Mouse (Mus musculus) ZHBTc4 (cell line): ENCODE results near the gene Mrps27.

Experiments
- DNase-seq: peaks from one replicate; pipeline ENCODE4 v3.0.0-alpha.2; 2011; ENCODE audit warnings: low read depth, low spot score

The Mrps27 gene

GRCm38 (mm10) chr13:99351596-99351995, 7.0 kb downstream of the Mrps27 start:
- no peak for DNase-seq

- DNase-seq, result peak; percentile 99
Observed at GRCm38 (mm10) chr13:99352758-99353489, 8.3 kb downstream of the Mrps27 start.

GRCm38 (mm10) chr13:99353490-99353851, 8.9 kb downstream of the Mrps27 start:
- DNase-seq, result no peak

- no peak for DNase-seq
Observed at GRCm38 (mm10) chr13:99355072-99355471, 10.5 kb downstream of the Mrps27 start.

GRCm38 (mm10) chr13:99355861-99356260, 11.3 kb downstream of the Mrps27 start:
- no peak for DNase-seq

GRCm38 (mm10) chr13:99356428-99357265, 12.1 kb downstream of the Mrps27 start:
- DNase-seq, result peak; percentile 92

- DNase-seq, result no peak
Observed at GRCm38 (mm10) chr13:99358921-99359320, 14.3 kb downstream of the Mrps27 start.

GRCm38 (mm10) chr13:99363866-99364265, 19.3 kb downstream of the Mrps27 start:
- DNase-seq, result no peak

GRCm38 (mm10) chr13:99366422-99367175, 22.0 kb downstream of the Mrps27 start:
- DNase-seq, result no peak

- no peak for DNase-seq
Observed at GRCm38 (mm10) chr13:99367554-99368174, 23.1 kb downstream of the Mrps27 start.

- DNase-seq, result no peak
Observed at GRCm38 (mm10) chr13:99369103-99369502, 24.5 kb downstream of the Mrps27 start.

- DNase-seq, result no peak
Observed at GRCm38 (mm10) chr13:99371285-99371684, 26.7 kb downstream of the Mrps27 start.

GRCm38 (mm10) chr13:99373684-99374083, 29.1 kb downstream of the Mrps27 start:
- DNase-seq, result peak; percentile 23

GRCm38 (mm10) chr13:99374191-99374590, 29.6 kb downstream of the Mrps27 start:
- DNase-seq, result no peak

- peak; percentile 81 for DNase-seq
Observed at GRCm38 (mm10) chr13:99375550-99375949, 31.0 kb downstream of the Mrps27 start.

GRCm38 (mm10) chr13:99377055-99377454, 32.5 kb downstream of the Mrps27 start:
- no peak for DNase-seq

GRCm38 (mm10) chr13:99378223-99378622, 33.6 kb downstream of the Mrps27 start:
- DNase-seq, result no peak

- DNase-seq, result peak; percentile 66
Observed at GRCm38 (mm10) chr13:99382373-99382772, 37.8 kb downstream of the Mrps27 start.

- peak; percentile 63 for DNase-seq
Observed at GRCm38 (mm10) chr13:99384555-99385203, 40.1 kb downstream of the Mrps27 start.

- DNase-seq, result no peak
Observed at GRCm38 (mm10) chr13:99385911-99386310, 41.3 kb downstream of the Mrps27 start.

GRCm38 (mm10) chr13:99386341-99386740, 41.8 kb downstream of the Mrps27 start:
- no peak for DNase-seq
